Mouse (Mus musculus): Measurements from ENCODE around the gene Fkbp5.
"Not testable (repeated sequence)": the region's sequence is repeated elsewhere in the genome, so short reads cannot be mapped to it uniquely, and the experiment has no call there.

Fkbp5 gene

DNA sequence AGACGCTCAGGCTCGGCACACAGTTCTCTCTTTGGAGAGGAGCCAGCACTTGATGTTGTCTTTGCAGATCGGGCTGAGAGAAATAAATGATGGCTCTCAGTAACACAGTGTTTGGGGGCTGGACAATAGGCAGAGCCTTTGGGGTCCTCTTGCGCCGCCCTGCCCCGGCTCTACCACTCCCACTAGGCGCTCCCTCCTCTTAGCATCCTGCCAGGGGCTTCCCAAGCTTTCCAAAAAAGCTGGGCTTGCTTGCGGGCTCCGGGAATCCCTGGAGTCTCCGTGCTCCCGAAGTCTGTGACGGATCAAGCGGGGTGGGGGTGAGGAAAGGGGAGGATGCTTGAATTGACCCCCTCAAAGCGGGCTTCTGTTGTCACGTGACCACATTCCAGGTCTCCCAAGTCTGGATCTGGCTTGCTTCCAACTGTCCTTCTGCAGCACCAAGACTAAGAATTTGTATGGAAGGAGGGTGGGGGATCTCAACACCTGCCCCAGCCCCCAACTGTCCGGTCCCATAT, at the start of gene Fkbp5:
Fkbp5 (minus strand) TSS at position 87 of the 515 bp plus-strand sequence.
- no peak for DNase-seq (ENCODE audit: low spot score in 2 of 2)

DNA sequence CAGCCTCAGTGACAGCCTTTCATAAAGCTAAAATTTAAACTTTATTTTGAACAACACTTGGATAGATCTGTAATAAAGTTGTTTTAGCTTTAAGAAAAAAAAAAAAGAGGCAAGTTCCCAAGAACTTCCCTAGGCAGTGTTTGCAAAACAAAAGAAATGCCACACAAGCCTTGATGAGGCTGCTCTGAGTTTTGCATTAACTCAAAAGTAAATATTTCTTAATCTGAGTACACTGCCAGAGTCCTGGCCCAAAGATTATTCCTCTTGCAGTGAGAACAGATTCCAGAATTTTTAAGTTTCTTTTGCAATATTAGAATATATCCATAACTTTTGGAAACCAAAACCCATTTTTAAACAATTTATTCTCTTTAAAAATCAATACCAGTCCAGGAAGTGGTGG, 47.9 kb upstream of the Fkbp5 start:
- no peak for DNase-seq (ENCODE audit: low spot score in 2 of 2)

DNA sequence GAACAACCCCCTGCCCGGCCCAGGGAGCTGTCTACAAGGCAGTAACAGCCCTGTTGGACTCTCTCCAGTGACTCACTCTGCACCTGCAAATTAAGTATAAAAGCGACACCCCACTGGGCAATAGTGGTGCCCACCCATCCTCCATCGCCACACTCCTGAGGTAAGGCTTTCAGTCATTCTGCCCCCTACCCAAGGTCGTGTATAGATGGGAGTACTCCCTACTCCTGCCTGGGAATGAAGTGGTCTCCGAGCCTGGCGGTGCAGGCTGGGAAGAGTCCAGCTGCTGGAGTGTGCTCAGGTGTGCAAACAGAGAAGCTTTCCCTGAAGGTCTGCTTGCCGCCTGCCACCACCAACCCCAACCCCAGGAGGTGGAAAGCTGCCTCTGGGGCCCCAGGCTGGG, 44.3 kb upstream of the Fkbp5 start:
- no peak for DNase-seq (ENCODE audit: low spot score in 2 of 2)

DNA sequence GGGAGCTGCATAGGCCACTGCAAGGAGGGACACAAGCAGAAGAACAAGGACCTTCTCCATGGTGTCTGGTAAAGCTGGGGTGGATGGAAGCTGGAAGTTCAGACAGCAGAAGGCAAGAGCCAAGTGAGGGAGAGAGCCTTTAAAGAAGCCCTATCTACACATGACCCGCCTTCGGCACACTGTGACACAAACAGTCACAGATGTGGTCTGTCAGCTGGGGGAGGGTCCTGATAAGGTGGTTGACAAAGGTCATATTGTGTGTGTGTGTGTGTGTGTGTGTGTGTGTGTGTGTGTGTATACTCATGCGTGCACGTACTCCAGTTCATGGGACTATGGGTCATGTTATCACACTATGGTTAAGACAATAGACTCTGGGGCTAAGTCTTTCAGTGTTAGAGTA, 43.3 kb upstream of the Fkbp5 start, which contains the start of gene Clps:
Clps (minus strand) TSS at position 169 of the 400 bp plus-strand sequence.
- no peak for DNase-seq (ENCODE audit: low spot score in 2 of 2)

DNA sequence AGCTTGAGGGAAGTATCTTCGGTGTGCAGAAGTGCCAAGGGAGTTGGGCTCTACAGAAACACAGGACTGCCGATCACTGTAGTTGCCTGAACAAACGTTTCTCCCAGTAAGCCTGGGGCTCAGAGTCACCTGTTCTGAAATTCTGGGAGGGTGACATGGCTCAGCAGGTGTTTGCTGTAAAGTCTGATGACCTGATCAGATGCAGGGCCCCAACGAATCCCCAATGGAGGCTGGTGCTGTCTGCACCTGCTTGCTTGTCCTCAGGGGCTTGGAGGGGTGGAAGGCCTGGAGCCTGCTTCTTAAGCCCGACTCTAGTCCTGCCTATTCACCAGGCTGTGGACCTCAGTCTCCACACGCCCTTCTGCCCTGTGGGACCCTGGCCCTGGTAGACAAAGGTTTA, 40.4 kb upstream of the Fkbp5 start:
- no peak for DNase-seq (ENCODE audit: low spot score in 2 of 2)

DNA sequence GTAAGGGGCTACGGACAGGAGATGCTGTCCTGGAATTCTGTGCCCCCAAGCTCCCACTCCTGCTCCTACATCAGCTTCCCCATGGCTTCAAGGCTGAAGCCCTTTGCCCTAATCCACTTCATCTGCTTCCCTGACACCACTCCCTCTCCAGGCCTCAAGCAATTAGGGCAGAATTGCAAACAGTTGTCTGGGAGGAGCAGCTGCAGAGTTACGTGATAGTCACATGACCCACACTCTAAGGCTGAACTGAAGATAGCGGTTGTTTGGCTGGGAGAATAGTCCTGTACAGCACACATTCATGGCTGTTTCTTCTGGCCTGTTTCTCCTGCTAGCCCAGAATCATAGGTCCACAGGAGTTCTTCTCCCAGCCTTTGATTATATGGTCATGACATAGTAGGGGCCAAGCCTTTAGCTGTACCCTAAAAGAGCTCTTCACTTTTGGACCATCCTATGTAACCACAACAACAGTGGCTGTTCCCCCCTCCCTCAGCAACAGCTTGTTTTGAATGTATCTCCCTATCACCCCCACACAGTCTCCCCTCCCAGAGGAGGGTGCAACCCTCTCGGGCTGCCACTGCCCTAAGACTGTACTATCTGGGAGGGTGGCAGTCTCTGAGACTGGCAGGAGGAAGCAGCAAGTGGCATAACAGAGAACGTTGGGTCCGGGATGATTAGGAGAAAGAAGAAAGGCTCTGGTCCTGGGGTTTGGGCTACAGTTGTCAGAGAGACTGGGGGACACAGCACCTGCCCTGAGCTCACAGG, 39.5 kb upstream of the Fkbp5 start:
- DNase-seq (ENCODE audit: low spot score in 2 of 2): no peak

DNA sequence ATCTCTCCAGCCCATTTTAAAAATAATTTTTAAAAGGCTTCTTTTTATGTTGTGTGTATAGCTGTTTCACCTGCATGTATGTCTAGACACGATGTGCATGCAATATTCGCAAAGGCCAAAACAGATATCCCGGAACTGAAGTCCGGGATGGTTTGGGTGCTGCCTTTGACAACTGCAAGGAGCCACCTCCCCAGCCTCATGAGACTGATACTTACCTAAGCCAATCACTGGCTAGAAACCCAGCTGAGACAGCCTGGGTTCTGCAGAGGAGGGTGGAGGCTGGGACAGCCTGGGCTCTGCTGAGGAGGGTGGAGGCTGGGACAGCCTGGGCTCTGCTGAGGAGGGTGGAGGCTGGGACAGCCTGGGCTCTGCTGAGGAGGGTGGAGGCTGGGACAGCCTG, 36.7 kb upstream of the Fkbp5 start:
- DNase-seq (ENCODE audit: low spot score in 2 of 2): not testable (repeated sequence)

DNA sequence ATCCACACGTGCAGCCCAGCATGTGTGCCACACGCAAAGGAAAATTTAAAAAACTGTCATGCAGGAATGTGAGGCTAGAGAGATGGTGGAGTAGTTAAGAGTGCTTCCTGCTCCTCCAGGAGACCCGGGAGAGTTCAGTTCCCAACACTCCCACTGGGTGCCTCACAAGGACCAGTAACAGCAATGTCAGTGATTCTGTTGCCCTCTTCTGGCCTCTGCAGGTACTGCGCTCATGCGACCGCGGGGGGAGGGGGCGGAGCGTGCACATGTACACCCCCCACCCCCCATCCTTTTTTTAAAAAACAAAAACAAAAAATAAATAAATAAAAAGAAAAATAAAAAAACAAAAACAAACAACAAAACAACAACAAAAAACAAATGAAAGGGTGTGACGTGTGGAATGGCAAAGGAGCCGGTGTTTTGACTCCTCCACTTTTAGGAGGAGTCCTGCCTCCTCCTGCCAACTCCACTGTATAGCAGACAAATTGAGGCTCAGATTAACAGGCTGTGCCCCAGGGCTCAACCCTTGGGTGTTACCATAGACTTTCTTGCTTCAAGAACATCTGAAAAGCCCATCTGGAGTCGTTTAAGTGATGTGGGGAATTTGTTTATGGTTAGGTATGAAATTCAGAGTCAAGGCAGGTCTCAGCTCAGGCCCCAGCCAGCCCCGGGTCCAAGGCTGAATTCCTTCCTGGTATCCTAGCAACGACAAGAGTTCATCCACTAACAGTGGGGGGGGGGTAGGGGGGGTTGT, 35.9 kb upstream of the Fkbp5 start:
- DNase-seq (ENCODE audit: low spot score in 2 of 2): peak; percentile 30 to 73

DNA sequence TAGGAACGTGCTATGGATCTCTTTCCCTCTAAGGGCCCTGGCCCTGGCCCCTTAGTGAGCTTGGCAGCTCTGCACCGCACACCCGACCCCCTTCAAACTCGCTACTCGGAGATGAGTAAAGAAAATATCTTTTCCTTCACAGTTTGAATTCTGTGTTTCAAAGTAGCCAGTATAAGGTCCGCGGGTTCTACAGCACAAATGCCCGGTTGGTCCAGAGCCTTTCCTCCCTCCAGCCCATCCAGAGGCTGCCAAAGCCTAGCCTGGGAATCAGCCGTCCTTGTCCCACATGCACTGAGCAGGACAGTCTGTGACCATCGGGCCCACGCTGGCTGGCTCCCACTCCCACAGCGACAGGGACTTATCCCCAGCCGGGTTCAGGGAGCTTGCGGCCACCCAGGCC, 31.8 kb upstream of the Fkbp5 start, which contains the start of gene Clpsl2:
Clpsl2 (plus strand) TSS at position 301 of the 400 bp plus-strand sequence.
- no peak for DNase-seq (ENCODE audit: low spot score in 2 of 2)

DNA sequence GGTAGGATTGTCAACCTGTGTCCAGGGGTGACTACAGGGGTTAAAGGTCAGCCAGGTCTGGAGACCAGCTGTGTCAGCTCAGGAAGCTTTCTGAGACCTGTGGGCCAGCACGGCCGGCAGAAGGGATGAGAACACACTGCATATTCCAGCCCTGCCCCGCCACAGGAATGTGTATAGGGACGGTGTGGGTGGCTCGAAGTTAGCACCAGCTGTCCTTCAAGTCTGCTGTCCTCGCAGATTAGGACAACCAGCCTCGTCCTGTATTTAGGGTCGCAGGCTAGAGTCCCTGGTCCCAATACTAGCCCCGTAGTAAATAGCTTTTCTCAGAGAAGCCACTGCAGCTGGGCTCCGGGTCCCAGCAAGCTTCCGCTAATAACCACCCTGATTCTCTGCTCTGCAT, 31.2 kb upstream of the Fkbp5 start:
- no peak for DNase-seq (ENCODE audit: low spot score in 2 of 2)

DNA sequence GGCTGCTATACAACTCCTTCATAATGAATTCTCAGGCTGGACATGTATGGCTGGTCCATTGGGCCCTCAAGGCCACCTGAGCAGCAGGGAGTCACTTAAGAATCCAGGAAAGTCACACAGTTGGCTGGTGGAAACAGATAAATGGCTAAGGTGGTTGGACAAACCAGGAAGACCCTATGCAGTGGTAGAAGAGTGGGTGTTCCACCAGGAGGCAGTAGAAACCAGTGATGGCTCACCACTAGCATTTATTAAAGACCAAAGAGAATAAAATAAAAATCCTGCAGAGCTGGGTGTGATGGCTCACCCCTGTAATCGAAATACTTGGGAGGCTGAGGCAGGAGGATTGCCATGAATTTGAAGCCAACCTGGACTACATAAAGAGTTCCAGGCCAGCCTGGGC, 29.6 kb upstream of the Fkbp5 start:
- peak in 1 of 2 experiments; percentile 23 for DNase-seq (ENCODE audit: low spot score in 2 of 2)

DNA sequence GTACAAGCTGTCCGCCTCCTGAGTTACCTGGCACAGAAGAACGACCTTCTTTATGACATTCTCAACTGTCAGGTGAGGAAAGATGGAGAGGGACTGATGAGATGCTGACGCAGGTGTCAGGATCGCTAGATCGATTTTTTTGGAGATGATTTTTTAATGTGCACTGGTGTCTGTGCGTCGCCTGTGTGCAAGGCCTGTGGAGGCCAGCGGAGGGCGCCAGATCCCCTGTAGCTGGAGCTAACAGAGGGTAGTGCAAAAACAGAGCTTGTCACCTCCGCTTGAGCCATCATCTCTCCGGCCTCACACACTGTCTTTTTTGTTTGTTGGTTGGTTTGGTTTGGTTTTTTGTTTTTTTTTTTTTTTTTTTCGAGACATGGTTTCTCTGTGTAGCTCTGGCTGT, 20.6 kb upstream of the Fkbp5 start:
- no peak for DNase-seq (ENCODE audit: low spot score in 2 of 2)

DNA sequence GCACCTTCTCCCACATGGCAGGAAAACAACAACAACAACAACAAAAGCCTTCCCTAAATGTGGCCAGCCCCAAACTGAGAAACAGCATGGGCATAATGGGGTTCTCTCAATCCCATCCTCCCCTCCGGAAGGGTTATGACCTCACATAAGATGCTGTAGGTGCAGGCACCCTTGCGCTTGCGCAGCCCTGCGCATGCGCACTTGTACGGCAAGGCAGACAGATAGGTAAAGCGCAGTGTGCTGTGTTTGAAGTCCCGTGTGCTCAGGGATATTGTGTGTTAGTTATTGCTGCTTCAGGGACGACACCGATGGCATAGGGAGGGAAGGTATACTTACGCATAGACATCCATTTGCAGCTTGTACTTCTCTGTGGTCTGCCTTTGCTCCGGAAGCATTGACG, 16.0 kb upstream of the Fkbp5 start:
- DNase-seq (ENCODE audit: low spot score in 2 of 2): no peak

DNA sequence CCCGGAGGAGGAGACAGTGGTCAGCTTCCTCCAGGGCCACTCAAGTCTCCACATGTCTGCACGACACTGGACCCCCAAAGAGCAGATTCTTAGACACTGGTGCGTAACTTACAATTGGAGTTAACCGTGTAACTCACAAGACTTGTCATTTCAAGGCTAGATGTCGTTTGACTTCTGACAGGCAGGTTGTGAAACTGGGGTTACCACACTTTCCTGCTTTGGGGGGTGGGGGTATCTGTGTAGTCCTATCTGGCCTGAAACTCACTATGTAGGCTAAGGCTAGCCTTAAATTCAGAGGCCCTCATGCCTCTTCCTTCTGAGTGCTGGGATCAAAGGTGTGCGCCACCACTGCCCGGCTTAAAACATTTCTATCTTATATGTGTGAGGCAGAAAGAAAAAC, 15.2 kb upstream of the Fkbp5 start:
- DNase-seq (ENCODE audit: low spot score in 2 of 2): no peak

DNA sequence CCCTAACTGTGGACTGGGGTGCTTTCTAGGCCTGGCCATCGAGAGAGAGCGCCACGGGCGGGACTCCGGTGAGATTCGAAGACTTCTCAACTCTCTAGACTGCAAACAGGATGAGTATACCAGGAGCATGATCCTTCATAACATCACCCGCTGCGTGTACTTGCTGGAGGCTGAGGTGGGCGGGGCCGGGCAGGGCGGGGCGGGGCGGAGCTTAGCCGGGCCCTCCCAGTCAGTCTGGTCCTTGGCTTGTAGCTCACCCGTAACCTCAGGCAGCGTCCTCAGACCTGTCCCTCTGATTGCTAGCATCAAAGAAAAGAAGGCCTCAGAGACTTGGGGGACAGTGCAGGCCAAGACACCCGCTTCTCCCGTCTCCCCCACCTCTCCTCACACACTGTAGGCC, 14.6 kb upstream of the Fkbp5 start:
- DNase-seq (ENCODE audit: low spot score in 2 of 2): no peak

DNA sequence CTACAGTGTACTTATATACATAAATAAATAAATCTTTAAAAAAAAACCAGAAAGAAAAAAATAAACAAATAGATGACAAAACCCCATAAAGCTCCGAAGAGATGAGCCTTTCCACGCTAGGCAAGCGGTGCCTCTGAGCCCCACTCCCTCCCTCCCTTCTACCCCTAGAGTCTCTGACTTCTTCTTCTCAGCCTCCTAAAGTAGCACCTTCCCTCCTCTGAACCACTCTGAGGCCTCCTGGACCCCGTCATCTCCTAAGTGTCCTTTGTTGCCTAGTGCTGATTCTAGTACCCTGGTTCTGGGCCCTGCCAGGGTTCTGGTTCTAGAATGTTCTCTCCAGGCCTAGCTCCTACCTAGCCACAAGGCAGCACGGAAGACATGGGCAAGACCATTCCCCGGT, 13.2 kb upstream of the Fkbp5 start, which contains the start of gene Armc12:
Armc12 (plus strand) TSS at position 301 of the 400 bp plus-strand sequence.
- DNase-seq (ENCODE audit: low spot score in 2 of 2): no peak

DNA sequence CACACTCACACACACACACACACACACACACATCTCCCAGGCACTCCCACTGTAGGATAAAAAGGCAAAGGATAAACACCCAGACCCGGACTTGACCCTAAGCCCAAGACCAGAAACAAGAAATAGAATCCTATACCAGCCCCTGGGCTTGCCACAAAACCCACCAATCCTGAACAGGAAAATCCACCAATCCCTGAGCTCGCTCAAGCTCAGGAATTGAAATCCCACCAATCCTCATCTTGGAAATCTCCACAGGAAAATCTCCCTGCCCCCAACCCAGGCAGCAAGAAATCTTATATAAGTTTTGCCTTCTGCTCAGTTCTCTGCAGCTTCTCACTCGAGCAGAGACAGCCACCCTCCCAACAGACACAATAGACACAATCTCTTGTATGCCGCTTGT, 11.8 kb upstream of the Fkbp5 start:
- DNase-seq (ENCODE audit: low spot score in 2 of 2): no peak

DNA sequence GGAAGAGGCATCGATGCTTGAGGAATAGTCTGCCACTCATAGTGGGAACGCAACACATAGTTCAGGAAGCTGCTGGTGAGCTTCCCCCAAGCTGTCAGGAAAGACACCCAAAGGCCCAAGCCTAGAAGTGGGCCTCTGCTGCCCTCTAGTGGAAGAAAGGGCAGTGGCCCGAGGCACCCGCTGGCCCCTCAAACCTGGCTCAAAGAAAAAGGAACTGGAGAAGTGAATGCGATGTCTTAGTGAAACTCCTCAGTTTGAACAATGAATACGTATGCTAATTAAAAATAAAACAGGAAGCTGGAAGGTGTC, 10.7 kb upstream of the Fkbp5 start:
- DNase-seq (ENCODE audit: low spot score in 2 of 2): peak; percentile 68 to 83

DNA sequence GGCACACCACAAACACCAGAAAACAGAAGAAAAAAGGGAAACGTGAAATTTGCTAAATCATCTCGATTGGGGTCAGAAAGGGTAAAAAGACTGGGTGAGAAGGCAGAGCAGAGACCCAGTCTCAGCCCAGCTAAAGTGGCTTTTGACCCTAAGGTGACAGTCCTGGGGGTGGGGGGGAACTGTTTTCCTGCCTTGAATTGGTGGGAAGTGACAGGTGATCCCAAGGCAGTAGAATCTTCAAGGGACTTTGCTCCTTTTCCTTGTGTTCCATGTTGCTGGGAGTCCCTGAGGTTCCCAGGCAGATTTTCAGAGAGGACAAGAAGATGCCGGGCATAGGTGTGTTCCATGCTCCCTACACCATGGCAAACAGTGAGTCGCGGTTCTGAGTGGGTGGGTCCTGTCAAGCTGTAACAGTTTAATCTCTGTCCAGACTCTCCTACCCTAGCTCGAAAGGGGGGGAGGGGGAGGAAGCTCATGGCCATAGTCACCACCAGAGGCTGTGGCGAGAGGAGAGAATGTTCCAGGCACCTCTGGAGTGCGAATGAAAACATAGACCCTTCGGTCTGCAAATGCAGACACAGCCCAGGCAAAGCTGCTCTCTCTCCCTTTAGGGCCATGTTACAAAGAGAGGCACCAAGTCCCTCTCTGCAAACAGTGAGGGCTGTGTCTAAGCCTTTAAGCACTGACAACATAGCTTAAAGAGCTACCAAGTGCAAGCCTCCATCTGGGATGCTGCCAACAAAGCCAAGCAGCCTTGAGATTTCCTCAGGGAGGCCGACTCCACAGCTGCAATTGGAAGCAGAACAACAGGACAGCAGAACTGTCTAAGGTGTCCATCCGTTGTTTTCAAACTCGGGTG, 10.1 kb upstream of the Fkbp5 start:
- DNase-seq (ENCODE audit: low spot score in 2 of 2): no peak

DNA sequence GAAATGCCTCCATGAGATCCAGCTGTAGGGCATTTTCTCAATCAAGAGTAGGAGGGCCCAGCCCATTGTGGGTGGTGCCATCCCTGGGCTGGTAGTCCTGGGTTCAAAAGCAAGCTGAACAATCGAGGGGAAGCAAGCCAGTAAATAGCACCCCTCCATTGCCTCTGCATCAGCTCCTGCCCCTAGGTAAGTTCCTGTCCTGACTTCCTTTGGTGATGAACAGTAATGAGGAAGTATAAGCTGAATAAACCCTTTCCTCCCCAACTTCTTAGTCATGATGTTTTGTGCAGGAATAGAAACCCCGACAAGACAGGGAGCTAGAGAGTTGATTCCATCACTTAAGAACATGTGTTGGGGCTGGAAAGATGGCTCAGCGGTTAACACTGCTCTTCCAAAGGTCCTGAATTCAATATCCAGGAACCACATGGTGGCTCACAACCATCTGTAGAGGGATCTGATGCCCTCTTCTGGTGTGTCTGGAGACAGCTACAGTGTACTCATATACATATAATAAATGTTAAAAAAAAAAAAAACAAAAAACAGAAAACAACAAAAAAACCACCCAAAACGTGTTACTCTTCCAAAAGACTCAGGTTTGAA, 7.6 kb upstream of the Fkbp5 start:
- no peak for DNase-seq (ENCODE audit: low spot score in 2 of 2)

DNA sequence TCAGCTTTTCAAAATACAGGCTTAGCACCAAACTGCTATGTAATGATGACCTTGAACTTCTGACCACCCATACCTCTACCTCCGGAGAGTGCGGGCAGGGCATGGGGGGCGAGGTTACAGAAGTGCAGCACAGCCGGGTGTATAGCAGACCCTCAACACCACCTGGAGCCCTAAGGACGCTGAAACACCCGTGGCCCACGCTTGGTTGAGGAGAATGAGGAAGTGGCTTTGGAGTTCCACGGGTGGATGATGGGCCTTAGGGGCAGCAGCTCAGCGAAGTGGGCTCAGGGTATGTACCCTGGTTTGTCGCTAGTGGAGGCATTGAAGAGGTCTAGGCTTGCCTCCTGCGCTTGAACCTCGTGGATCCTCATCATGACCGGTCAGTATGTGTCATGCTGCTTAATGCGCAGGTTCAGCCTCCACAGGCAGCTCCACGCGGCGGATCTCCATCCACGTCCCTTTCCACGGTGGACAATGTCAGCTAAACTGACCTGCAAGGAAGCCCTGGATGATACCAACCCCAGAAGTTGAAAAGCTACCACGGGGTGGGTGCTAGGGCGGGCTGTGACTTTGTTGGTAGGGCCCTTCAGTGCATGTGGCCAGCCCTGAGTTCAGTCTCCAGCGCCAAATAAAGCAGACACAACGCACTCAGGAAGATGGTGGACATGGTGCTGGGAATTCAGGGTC, 6.8 kb upstream of the Fkbp5 start:
- DNase-seq (ENCODE audit: low spot score in 2 of 2): peak in 1 of 2 experiments; percentile 44
